Mouse (Mus musculus): ENCODE measurements at regions not wholly inside any gene's neighbourhood (a gene's known extent, or its start where the extent isn't known, plus 50 kb on each side); places are given as distances from the start of the nearest gene placed in this dataset.

GRCm38 (mm10) chr16:93033943-93034342 is 208.0 kb upstream of the Runx1 start:
- TF ChIP-seq CTCF (IDR thresholded peaks at IDR 0.05; ENCODE audit: low read depth, low read length) = no peak
- no peak for TF ChIP-seq POLR2AphosphoS5 (IDR thresholded peaks at IDR 0.05; ENCODE audit: insufficient replicate concordance, low read depth, low read length)
